Comparison of ENCODE assay signal across 32 mouse cellular contexts in the genomic region with DNA sequence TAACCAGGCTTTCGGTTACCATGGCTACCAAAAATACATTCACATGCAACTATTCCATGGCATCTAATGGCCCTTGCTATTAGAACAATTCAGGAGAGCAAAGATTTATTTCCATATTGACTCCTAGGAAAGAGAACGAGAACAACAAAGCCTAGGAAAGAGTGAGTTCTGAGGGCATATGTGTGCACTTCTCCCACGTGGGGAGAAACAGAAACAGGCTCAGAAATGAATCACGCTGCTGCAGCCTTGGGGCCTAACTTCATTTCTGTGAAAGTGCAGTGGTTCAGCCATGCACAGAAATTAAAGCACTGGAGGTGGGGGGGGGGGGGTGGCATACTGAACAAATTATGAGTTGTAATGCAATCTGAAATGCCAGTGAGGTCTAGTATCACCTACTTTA. TPM values are rescaled to one million over a fixed set of nuclear protein-coding genes. Genes with fewer than 3 reads are reported as not detected.
DNase-seq lines count a peak whose midpoint lies in the region; ATAC-seq lines count a peak whose summit lies in the region.
"Had no signal": no experiment of that assay in that cellular context is flagged by ENCODE, and none has a peak within 500 bp of the region (broad histone marks: within the 10 kb centered on the region; RNA-seq: fewer than 3 reads in every experiment).

No protein-coding gene starts in this region.

- H3K27ac ChIP-seq in forebrain, embryonic 16.5 days (ENCODE audit: low read length), result no peak overlapping the region
- no peak overlapping the region for H3K27ac ChIP-seq in forebrain, embryonic 13.5 days
- H3K27ac ChIP-seq in midbrain, embryonic 13.5 days, result no peak overlapping the region
- no peak overlapping the region for H3K27ac ChIP-seq in midbrain, embryonic 11.5 days (ENCODE audit: low read depth, low read length)
- H3K27ac ChIP-seq in hindbrain, embryonic 16.5 days (ENCODE audit: low read depth, low read length), result no peak overlapping the region; the same call in 1 of the 2 replicates
- H3K27ac ChIP-seq in neural tube, embryonic 14.5 days (ENCODE audit: low read depth, low read length), result no peak overlapping the region
- H3K27ac ChIP-seq: liver, embryonic 14.5 days; midbrain, embryonic 12.5 days; stomach, embryonic 15.5 days had no signal

- WGBS in forebrain, embryonic 16.5 days, result 67% methylated on average over 4 of the region's 4 CpGs
- WGBS in forebrain, embryonic 13.5 days, result 74% methylated on average over 4 of the region's 4 CpGs
- 75% methylated on average over 4 of the region's 4 CpGs for WGBS in midbrain, embryonic 13.5 days
- WGBS in midbrain, embryonic 11.5 days, result 87% methylated on average over 4 of the region's 4 CpGs
- 59% methylated on average over 4 of the region's 4 CpGs for WGBS in hindbrain, embryonic 16.5 days
- WGBS in neural tube, embryonic 14.5 days, result 41% methylated on average over 4 of the region's 4 CpGs

- H3K27me3 ChIP-seq in forebrain, embryonic 16.5 days (replicated peaks; ENCODE audit: control insufficient read depth, insufficient read depth, low read length), result no peaks in the 10 kb centered on the region
- H3K27me3 ChIP-seq in forebrain, embryonic 13.5 days, result no peaks in the 10 kb centered on the region
- no peaks in the 10 kb centered on the region for H3K27me3 ChIP-seq in midbrain, embryonic 13.5 days
- no peaks in the 10 kb centered on the region for H3K27me3 ChIP-seq in midbrain, embryonic 11.5 days (ENCODE audit: control insufficient read depth, insufficient read depth, low read length)
- no peaks in the 10 kb centered on the region for H3K27me3 ChIP-seq in hindbrain, embryonic 16.5 days (replicated peaks; ENCODE audit: control insufficient read depth, insufficient read depth, low read length)
- H3K27me3 ChIP-seq in neural tube, embryonic 14.5 days (ENCODE audit: control insufficient read depth, insufficient read depth, low read length), result no peaks in the 10 kb centered on the region
- H3K27me3 ChIP-seq: midbrain, embryonic 12.5 days; stomach, embryonic 15.5 days had no signal

- H3K9ac ChIP-seq in forebrain, embryonic 16.5 days (replicated peaks; ENCODE audit: low read depth, low read length), result no peak overlapping the region
- no peak overlapping the region for H3K9ac ChIP-seq in forebrain, embryonic 13.5 days
- no peak overlapping the region for H3K9ac ChIP-seq in midbrain, embryonic 13.5 days (replicated peaks)
- H3K9ac ChIP-seq in midbrain, embryonic 11.5 days (ENCODE audit: low read length), result no peak overlapping the region
- no peak overlapping the region for H3K9ac ChIP-seq in hindbrain, embryonic 16.5 days (ENCODE audit: low read depth, low read length)
- H3K9ac ChIP-seq in neural tube, embryonic 14.5 days (replicated peaks; ENCODE audit: low read depth, low read length), result no peak overlapping the region
- H3K9ac ChIP-seq: liver, embryonic 14.5 days; lung, embryonic 14.5 days; midbrain, embryonic 12.5 days; stomach, embryonic 15.5 days had no signal

- H3K36me3 ChIP-seq in forebrain, embryonic 16.5 days (ENCODE audit: control insufficient read depth, insufficient read depth), result no peaks in the 10 kb centered on the region
- H3K36me3 ChIP-seq in forebrain, embryonic 13.5 days (ENCODE audit: poor library complexity, severe bottlenecking), result no peaks in the 10 kb centered on the region
- H3K36me3 ChIP-seq in midbrain, embryonic 13.5 days, result no peaks in the 10 kb centered on the region
- no peaks in the 10 kb centered on the region for H3K36me3 ChIP-seq in midbrain, embryonic 11.5 days (ENCODE audit: control insufficient read depth, insufficient read depth, low read length)
- H3K36me3 ChIP-seq in hindbrain, embryonic 16.5 days (ENCODE audit: control insufficient read depth, insufficient read depth, low read length), result no peaks in the 10 kb centered on the region
- no peaks in the 10 kb centered on the region for H3K36me3 ChIP-seq in neural tube, embryonic 14.5 days (ENCODE audit: control insufficient read depth, insufficient read depth, low read length)
- H3K36me3 ChIP-seq: G1E; midbrain, embryonic 12.5 days; stomach, embryonic 15.5 days had no signal

- DNase-seq in midbrain, embryonic 11.5 days (ENCODE audit: low spot score, missing footprints), result no peak
- DNase-seq in lung, postnatal 25 days (ENCODE audit: low spot score), result no peak
- DNase-seq: adrenal gland, postnatal 14 days; cerebellum, adult 18-20 months; cerebellum, postnatal 10 days; gastrocnemius, postnatal 10 days; kidney, adult 9 months; kidney, postnatal 10 days; layer of hippocampus, adult 9-11 months; liver; lung, embryonic 14.5 days; lung, postnatal 14 days; right cerebral cortex, postnatal 25 days had no signal

- no peaks in the 10 kb centered on the region for H3K9me3 ChIP-seq in forebrain, embryonic 16.5 days (ENCODE audit: control insufficient read depth, low read length)
- no peaks in the 10 kb centered on the region for H3K9me3 ChIP-seq in forebrain, embryonic 13.5 days (replicated peaks)
- H3K9me3 ChIP-seq in midbrain, embryonic 13.5 days, result no peaks in the 10 kb centered on the region
- no peaks in the 10 kb centered on the region for H3K9me3 ChIP-seq in midbrain, embryonic 11.5 days (ENCODE audit: control insufficient read depth, low read length)
- no peaks in the 10 kb centered on the region for H3K9me3 ChIP-seq in hindbrain, embryonic 16.5 days (ENCODE audit: control insufficient read depth, low read length)
- no peaks in the 10 kb centered on the region for H3K9me3 ChIP-seq in neural tube, embryonic 14.5 days (ENCODE audit: control insufficient read depth, low read length)
- H3K9me3 ChIP-seq: G1E; midbrain, embryonic 12.5 days; stomach, embryonic 15.5 days had no signal

- no peak overlapping the region for H3K4me2 ChIP-seq in forebrain, embryonic 16.5 days (ENCODE audit: low read length)
- H3K4me2 ChIP-seq in forebrain, embryonic 13.5 days, result no peak overlapping the region
- no peak overlapping the region for H3K4me2 ChIP-seq in midbrain, embryonic 13.5 days (replicated peaks)
- no peak overlapping the region for H3K4me2 ChIP-seq in midbrain, embryonic 11.5 days
- H3K4me2 ChIP-seq in hindbrain, embryonic 16.5 days (ENCODE audit: low read length), result no peak overlapping the region
- no peak overlapping the region for H3K4me2 ChIP-seq in neural tube, embryonic 14.5 days (ENCODE audit: low read depth, low read length)
- H3K4me2 ChIP-seq: lung, embryonic 14.5 days; midbrain, embryonic 12.5 days; stomach, embryonic 15.5 days had no signal

- 0 out of 2 replicates have a peak, but pooled peaks have one; percentile 10 for ATAC-seq in forebrain, embryonic 16.5 days
- no peak for ATAC-seq in forebrain, embryonic 13.5 days
- peak; percentile 30; the same call in 1 of the 2 replicates for ATAC-seq in midbrain, embryonic 13.5 days
- no peak for ATAC-seq in midbrain, embryonic 11.5 days (ENCODE audit: low FRiP score)
- ATAC-seq in hindbrain, embryonic 16.5 days, result peak; percentile 63; the same call in 1 of the 2 replicates
- ATAC-seq in neural tube, embryonic 14.5 days (ENCODE audit: low read depth), result peak; percentile 61; the same call in 1 of the 2 replicates
- no peak for ATAC-seq in erythroid progenitor cell, adult 5-6 weeks (replicated peaks; ENCODE audit: low FRiP score, poor library complexity, severe bottlenecking)
- ATAC-seq: intestine, postnatal 0 days had no signal

- no peaks in the 10 kb centered on the region for H3K4me1 ChIP-seq in forebrain, embryonic 16.5 days (replicated peaks; ENCODE audit: control insufficient read depth, insufficient read depth, low read length)
- no peaks in the 10 kb centered on the region for H3K4me1 ChIP-seq in forebrain, embryonic 13.5 days
- H3K4me1 ChIP-seq in midbrain, embryonic 13.5 days (replicated peaks), result no peaks in the 10 kb centered on the region
- no peaks in the 10 kb centered on the region for H3K4me1 ChIP-seq in midbrain, embryonic 11.5 days (ENCODE audit: control insufficient read depth, insufficient read depth, low read length)
- no peaks in the 10 kb centered on the region for H3K4me1 ChIP-seq in hindbrain, embryonic 16.5 days (ENCODE audit: control insufficient read depth, insufficient read depth, low read depth, low read length)
- H3K4me1 ChIP-seq in neural tube, embryonic 14.5 days (ENCODE audit: control insufficient read depth, insufficient read depth, low read length), result no peaks in the 10 kb centered on the region
- H3K4me1 ChIP-seq: midbrain, embryonic 12.5 days; stomach, embryonic 15.5 days had no signal

- no peak overlapping the region for H3K4me3 ChIP-seq in forebrain, embryonic 16.5 days (replicated peaks; ENCODE audit: low read length)
- H3K4me3 ChIP-seq in forebrain, embryonic 13.5 days, result no peak overlapping the region
- H3K4me3 ChIP-seq in midbrain, embryonic 13.5 days (replicated peaks), result no peak overlapping the region
- H3K4me3 ChIP-seq in midbrain, embryonic 11.5 days (ENCODE audit: low read depth, low read length), result no peak overlapping the region
- H3K4me3 ChIP-seq in hindbrain, embryonic 16.5 days (ENCODE audit: low read length), result no peak overlapping the region
- no peak overlapping the region for H3K4me3 ChIP-seq in neural tube, embryonic 14.5 days (ENCODE audit: low read depth, low read length)
- H3K4me3 ChIP-seq: erythroblast, embryonic 14.5 days; midbrain, embryonic 12.5 days; myocyte; stomach, embryonic 15.5 days had no signal

RNA-seq across cellular contexts. Expression of gene Kcnmb2, which starts 55.2 kb away (rescaled TPM):
- polyA plus RNA-seq in forebrain, embryonic 16.5 days (2015; fragmentation: Nextera tagmentation; extraction: Ambion mirVana), result 5.2 and 5.6 TPM in 2 replicates
- polyA plus RNA-seq in forebrain, embryonic 13.5 days (2015; fragmentation: Nextera tagmentation; extraction: Ambion mirVana), result 3.0 and 4.0 TPM in 2 replicates
- polyA plus RNA-seq in midbrain, embryonic 13.5 days (2015; fragmentation: Nextera tagmentation; extraction: Ambion mirVana), result 6.5 and 6.9 TPM in 2 replicates
- polyA plus RNA-seq in midbrain, embryonic 11.5 days (2014; fragmentation: Nextera tagmentation; extraction: Ambion mirVana), result 2.1 and 2.5 TPM in 2 replicates
- 13.9 and 14.7 TPM in 2 replicates for polyA plus RNA-seq in hindbrain, embryonic 16.5 days (2015; fragmentation: Nextera tagmentation; extraction: Ambion mirVana)
- 20.0 and 24.4 TPM in 2 replicates for polyA plus RNA-seq in neural tube, embryonic 14.5 days (2014; fragmentation: Nextera tagmentation; extraction: Ambion mirVana)
- total RNA-seq in erythroid progenitor cell, adult 5-6 weeks (2015; ENCODE audit: low replicate concordance), result not detected in 2 replicates
- not detected in 2 replicates for total RNA-seq in erythroid progenitor cell, adult 5-6 weeks (2017; ENCODE audit: low replicate concordance)
- total RNA-seq: common myeloid progenitor, adult 5-6 weeks; granulocyte monocyte progenitor cell, adult 5-6 weeks; heart, postnatal 25 days; megakaryocyte progenitor cell, adult 5-6 weeks; neutrophil, adult 5-6 weeks had no signal
- polyA plus RNA-seq: erythroblast, embryonic 14.5 days; G1E; limb, embryonic 11.5 days; myocyte had no signal

Comparison
In these comparisons a context has a peak if more than half of its experiments do, and no peak if none do; other contexts are left out.
1. ATAC-seq: peak in forebrain, embryonic 16.5 days (single experiment), midbrain, embryonic 13.5 days (single experiment), hindbrain, embryonic 16.5 days (single experiment) and neural tube, embryonic 14.5 days (single experiment); none in forebrain, embryonic 13.5 days (single experiment), midbrain, embryonic 11.5 days (single experiment) and erythroid progenitor cell, adult 5-6 weeks (single experiment).